Mouse (Mus musculus) stomach, postnatal 0 days (tissue): ENCODE results near the gene Dohh. TPM values are rescaled to one million over a fixed set of nuclear protein-coding genes. Genes with fewer than 3 reads are reported as not detected.
A peak's percentile ranks its signal among the peaks of the same experiment; 100 is the strongest.

ENCODE experiments used
- ATAC-seq: fragments of 200-750 bp; cut with Nextera tagmentation; 2 replicates; pipeline ENCODE4 v1.8.0; 2017; ENCODE audit not compliant: low FRiP score, low TSS enrichment
- DNase-seq: peaks from one replicate; pipeline ENCODE4 v3.0.0-alpha.2; 2016; ENCODE audit warnings: low spot score
- H3K27ac ChIP-seq: fragments of 300-500 bp; sonication (generic); replicated peaks from 2 replicates; pipeline ENCODE4 v1.5.1; 2014; ENCODE audit warnings: mild to moderate bottlenecking, control low read depth
- H3K27me3 ChIP-seq: fragments of 300-500 bp; sonication (generic); 2 replicates; pipeline ENCODE4 v1.6.1; 2014; ENCODE audit warnings: low read length; ENCODE audit not compliant: control insufficient read depth, insufficient read depth
- H3K36me3 ChIP-seq: fragments of 300-500 bp; sonication (generic); 2 replicates; pipeline ENCODE4 v1.6.1; 2014; ENCODE audit warnings: low read length, mixed read lengths; ENCODE audit not compliant: control insufficient read depth, insufficient read depth
- H3K4me1 ChIP-seq: fragments of 300-500 bp; sonication (generic); replicated peaks from 2 replicates; pipeline ENCODE4 v1.6.1; 2014; ENCODE audit warnings: antibody characterized with exemption; ENCODE audit not compliant: control insufficient read depth, insufficient read depth
- H3K4me2 ChIP-seq: fragments of 300-500 bp; sonication (generic); replicated peaks from 2 replicates; pipeline ENCODE4 v1.6.1; 2014; ENCODE audit warnings: low read depth, mild to moderate bottlenecking, control low read depth, moderate library complexity
- H3K4me3 ChIP-seq: fragments of 300-500 bp; sonication (generic); 2 replicates; pipeline ENCODE4 v1.5.1; 2014; ENCODE audit warnings: low read depth, low read length, control low read depth
- H3K9ac ChIP-seq: fragments of 300-500 bp; sonication (generic); 2 replicates; pipeline ENCODE4 v1.6.1; 2014; ENCODE audit warnings: mild to moderate bottlenecking, low read length, control low read depth, mixed read lengths
- H3K9me3 ChIP-seq: fragments of 300-500 bp; sonication (generic); 2 replicates; pipeline ENCODE4 v1.6.1; 2016; ENCODE audit warnings: low read length; ENCODE audit not compliant: control insufficient read depth
- CTCF ChIP-seq: IDR thresholded peaks from 2 replicates; pipeline ENCODE4 v1.5.1; 2016; ENCODE audit warnings: antibody characterized with exemption, low read depth, mild to moderate bottlenecking, moderate library complexity
- EP300 ChIP-seq: optimal IDR thresholded peaks from 2 replicates; pipeline ENCODE3; 2016; ENCODE audit warnings: antibody characterized with exemption
- WGBS: fragments of 180-500 bp; shearing (Covaris S2); extraction: QIAGEN DNeasy Blood & Tissue Kit; methylation state at CpG from one replicate; pipeline ENCODE4 v1.1.7; 2014; 5-methylcytosine and 5-hydroxymethylcytosine counted together
- polyA plus RNA-seq: library from polyadenylated mRNA; unstranded; fragments of >200 nt; fragmentation: Nextera tagmentation; extraction: Ambion mirVana; gene quantifications from 2 replicates; pipeline ENCODE4 v1.2.1, GENCODE M21; 2015

The Dohh gene
- polyA plus RNA-seq, 1 experiment from 2014 or later = 59.4 TPM

GRCm38 (mm10) chr10:81356352-81356990 is 27.8 kb upstream of the Dohh start:
- Histone ChIP-seq H3K4me2 (peak overlapping the region; percentile 98; the same call in 1 of the 2 replicates), H3K4me3 (no peak overlapping the region), H3K4me1 (peaks cover 4% of the 10 kb centered on the region), H3K9me3 (no peaks in the 10 kb centered on the region), H3K36me3 (no peaks in the 10 kb centered on the region), H3K27ac (peak overlapping the region; percentile 8; the same call in 1 of the 2 replicates), H3K27me3 (no peaks in the 10 kb centered on the region), H3K9ac (peak overlapping the region; percentile 18; the same call in 1 of the 2 replicates)
- no peak for DNase-seq
- no peak for ATAC-seq
- TF ChIP-seq EP300 = no peak
- TF ChIP-seq CTCF = no peak
- 60% methylated on average over 12 of the region's 12 CpGs for WGBS

GRCm38 (mm10) chr10:81356991-81357844 is 27.0 kb upstream of the Dohh start, which contains the start of gene Mfsd12:
Gene Mfsd12 (plus strand): TSS chr10:81357491.
- Histone ChIP-seq H3K9ac (peak within 1 kb of the TSS; percentile 79), H3K4me1 (peaks cover 4% of the 10 kb centered on the region), H3K36me3 (no peaks in the 10 kb centered on the region), H3K9me3 (no peaks in the 10 kb centered on the region), H3K4me3 (peak within 1 kb of the TSS; percentile 75), H3K4me2 (peak within 1 kb of the TSS; percentile 98), H3K27me3 (no peaks in the 10 kb centered on the region), H3K27ac (peak within 1 kb of the TSS; percentile 53)
- peak; percentile 92 for DNase-seq
- WGBS = 2% methylated on average over 77 of the region's 79 CpGs
- peak; percentile 79 for ATAC-seq
- TF ChIP-seq EP300 = no peak
- no peak for TF ChIP-seq CTCF

- no peak for ATAC-seq
- Histone ChIP-seq H3K9me3 (no peaks in the 10 kb centered on the region), H3K27ac (no peak overlapping the region; the same call in 1 of the 2 replicates), H3K4me2 (peak overlapping the region; percentile 98), H3K36me3 (no peaks in the 10 kb centered on the region), H3K27me3 (no peaks in the 10 kb centered on the region), H3K9ac (peak overlapping the region; percentile 79), H3K4me1 (peaks cover 4% of the 10 kb centered on the region), H3K4me3 (peak overlapping the region; percentile 75)
- no peak for TF ChIP-seq CTCF
- TF ChIP-seq EP300 = no peak
- DNase-seq = no peak
- WGBS = 26% methylated on average over 4 of the region's 4 CpGs
These were observed 26.0 kb upstream of the Dohh start for GRCm38 (mm10) chr10:81358209-81358608.

DNA sequence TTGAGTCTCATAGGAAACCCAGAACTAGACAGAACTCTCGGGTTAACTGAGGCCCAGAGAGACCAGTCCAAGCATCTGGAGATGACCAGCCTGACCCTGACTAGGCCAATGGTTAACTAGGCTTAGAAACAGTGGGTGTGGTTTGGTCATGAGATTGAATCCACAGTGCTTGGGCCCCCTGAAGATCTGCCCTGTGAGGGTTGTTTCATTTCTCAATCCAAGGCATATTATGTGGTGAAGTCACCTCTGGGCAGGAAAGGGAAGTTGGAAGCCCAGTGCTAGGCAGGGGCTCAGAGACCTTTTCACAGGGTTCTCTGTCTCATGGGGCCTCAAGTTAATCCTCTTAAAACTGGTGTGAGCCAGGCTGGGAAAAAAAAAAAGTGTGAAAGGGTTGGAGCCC is 25.4 kb upstream of the Dohh start:
- DNase-seq (no peak), ATAC-seq (no peak)
- 54% methylated on average over 1 of the region's 1 CpGs for WGBS
- Histone ChIP-seq H3K9ac (0 out of 2 replicates have a peak overlapping the region, but pooled peaks have one; percentile 18), H3K4me1 (peaks cover 4% of the 10 kb centered on the region), H3K27ac (no peak overlapping the region), H3K27me3 (no peaks in the 10 kb centered on the region), H3K36me3 (no peaks in the 10 kb centered on the region), H3K4me2 (peak overlapping the region; percentile 98; the same call in 1 of the 2 replicates), H3K4me3 (no peak overlapping the region), H3K9me3 (no peaks in the 10 kb centered on the region)
- TF ChIP-seq EP300 = no peak

- no peak for ATAC-seq
- Histone ChIP-seq H3K9me3 (no peaks in the 10 kb centered on the region), H3K27me3 (no peaks in the 10 kb centered on the region), H3K9ac (no peak overlapping the region), H3K36me3 (no peaks in the 10 kb centered on the region), H3K4me2 (no peak overlapping the region), H3K4me3 (no peak overlapping the region), H3K4me1 (peaks cover 7% of the 10 kb centered on the region), H3K27ac (no peak overlapping the region)
- no peak for DNase-seq
- TF ChIP-seq EP300 (no peak), CTCF (no peak)
- WGBS = 56% methylated on average over 8 of the region's 8 CpGs
These were observed 23.5 kb upstream of the Dohh start for GRCm38 (mm10) chr10:81360721-81361120.
